Mouse (Mus musculus): ENCODE results near the gene Cdkn2b. TPM values are rescaled to one million over a fixed set of nuclear protein-coding genes. Genes with fewer than 3 reads are reported as not detected.

The Cdkn2b gene
- polyA plus RNA-seq, 1 experiment from 2014 or later: 0.71 TPM

GRCm38 (mm10) chr4:89273585-89273984, 37.3 kb downstream of the Cdkn2b start:
- no peaks in the 10 kb centered on the region for H3K9me3 ChIP-seq (ENCODE audit: control insufficient read depth, low read length)
- no peak overlapping the region for H3K9ac ChIP-seq (ENCODE audit: low read depth, low read length)
- 2% methylated on average over 9 of the region's 9 CpGs for WGBS
- no peaks in the 10 kb centered on the region for H3K36me3 ChIP-seq (ENCODE audit: control insufficient read depth, insufficient read depth, low read length)
- no peak overlapping the region for H3K4me3 ChIP-seq (ENCODE audit: low read depth, low read length)
- no peak for DNase-seq (ENCODE audit: low spot score)
- H3K27me3 ChIP-seq (replicated peaks; ENCODE audit: control insufficient read depth, insufficient read depth, low read length): peaks cover 73% of the 10 kb centered on the region
- no peaks in the 10 kb centered on the region for H3K4me1 ChIP-seq (replicated peaks; ENCODE audit: control insufficient read depth, insufficient read depth, low read length)
- 0 out of 2 replicates have a peak, but pooled peaks have one; percentile 18 for ATAC-seq (replicated peaks; ENCODE audit: low FRiP score)
- no peak overlapping the region for H3K4me2 ChIP-seq
- no peak overlapping the region for H3K27ac ChIP-seq (ENCODE audit: low read depth, low read length)

DNA sequence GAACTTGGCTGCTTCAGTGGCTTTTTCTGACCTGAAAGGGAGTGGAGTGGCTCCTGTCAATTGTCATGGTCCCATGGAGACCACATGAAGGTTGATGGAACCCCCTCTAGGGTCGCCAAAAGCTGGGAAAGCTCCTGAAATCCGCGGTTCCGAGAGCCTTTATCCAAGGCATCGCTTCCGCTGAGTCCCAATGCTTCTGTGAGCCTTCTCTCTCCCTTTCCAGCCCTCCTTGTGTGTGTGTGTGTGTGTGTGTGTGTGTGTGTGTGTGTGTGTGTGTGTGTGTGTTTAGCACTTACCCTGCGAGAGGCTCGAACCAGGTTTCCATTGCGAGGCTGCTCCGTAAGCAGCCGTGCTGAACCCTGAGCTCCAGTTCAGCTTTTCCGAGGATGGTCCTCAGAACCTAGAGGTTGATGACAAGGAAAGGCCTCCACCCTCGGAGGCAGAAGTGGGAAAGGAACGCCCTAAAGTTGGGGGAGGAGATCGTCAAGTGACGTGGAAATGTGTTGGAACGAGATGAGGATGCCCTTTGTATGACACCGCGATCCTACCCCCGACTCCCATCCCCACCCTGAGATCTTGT, 37.8 kb downstream of the Cdkn2b start:
- peaks cover 69% of the 10 kb centered on the region for H3K27me3 ChIP-seq (replicated peaks; ENCODE audit: control insufficient read depth, insufficient read depth, low read length)
- H3K4me2 ChIP-seq: no peak overlapping the region
- DNase-seq (ENCODE audit: low spot score) (no peak), ATAC-seq (replicated peaks; ENCODE audit: low FRiP score) (no peak)
- H3K36me3 ChIP-seq (ENCODE audit: control insufficient read depth, insufficient read depth, low read length): no peaks in the 10 kb centered on the region
- no peak overlapping the region for H3K27ac ChIP-seq (ENCODE audit: low read depth, low read length)
- H3K4me3 ChIP-seq (ENCODE audit: low read depth, low read length): no peak overlapping the region
- H3K9me3 ChIP-seq (ENCODE audit: control insufficient read depth, low read length): no peaks in the 10 kb centered on the region
- WGBS: under 1% methylated on average over 20 of the region's 20 CpGs
- no peaks in the 10 kb centered on the region for H3K4me1 ChIP-seq (replicated peaks; ENCODE audit: control insufficient read depth, insufficient read depth, low read length)
- no peak overlapping the region for H3K9ac ChIP-seq (ENCODE audit: low read depth, low read length)

DNA sequence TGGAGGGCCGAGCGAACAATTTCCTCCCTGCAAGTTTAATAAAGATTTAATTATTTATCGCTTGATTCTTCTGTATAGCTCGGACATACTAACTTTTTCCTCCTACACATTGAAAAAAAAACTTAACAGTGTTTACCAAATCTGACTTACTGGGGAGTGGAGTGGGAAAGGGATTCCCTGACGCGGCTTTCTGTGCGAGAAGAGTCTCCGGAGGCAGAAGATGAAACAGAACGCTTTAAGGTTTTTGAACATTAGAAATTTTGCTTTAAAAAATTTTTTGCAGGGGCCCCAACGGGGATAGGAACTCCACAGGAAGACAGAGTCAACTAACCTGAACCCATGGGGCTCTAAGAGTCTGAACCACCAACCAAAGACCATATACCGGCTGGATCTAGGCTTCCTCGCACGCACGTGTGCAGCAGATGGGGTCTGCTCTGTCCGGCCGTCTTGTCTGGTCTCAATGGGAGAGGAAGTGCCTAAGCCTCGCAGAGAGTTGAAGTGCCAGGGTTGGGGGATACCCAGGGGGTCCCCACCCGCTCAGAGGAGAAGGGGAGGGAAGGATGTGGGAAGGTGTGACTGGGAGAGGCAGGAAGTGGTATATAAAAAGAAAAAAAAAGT, 38.6 kb downstream of the Cdkn2b start:
- no peak for ATAC-seq (replicated peaks; ENCODE audit: low FRiP score)
- DNase-seq (ENCODE audit: low spot score): no peak
- no peaks in the 10 kb centered on the region for H3K4me1 ChIP-seq (replicated peaks; ENCODE audit: control insufficient read depth, insufficient read depth, low read length)
- no peak overlapping the region for H3K4me2 ChIP-seq
- H3K9ac ChIP-seq (ENCODE audit: low read depth, low read length): no peak overlapping the region
- no peaks in the 10 kb centered on the region for H3K36me3 ChIP-seq (ENCODE audit: control insufficient read depth, insufficient read depth, low read length)
- peaks cover 63% of the 10 kb centered on the region for H3K27me3 ChIP-seq (replicated peaks; ENCODE audit: control insufficient read depth, insufficient read depth, low read length)
- H3K27ac ChIP-seq (ENCODE audit: low read depth, low read length): no peak overlapping the region
- 6% methylated on average over 18 of the region's 18 CpGs for WGBS
- no peak overlapping the region for H3K4me3 ChIP-seq (ENCODE audit: low read depth, low read length)
- H3K9me3 ChIP-seq (ENCODE audit: control insufficient read depth, low read length): no peaks in the 10 kb centered on the region

DNA sequence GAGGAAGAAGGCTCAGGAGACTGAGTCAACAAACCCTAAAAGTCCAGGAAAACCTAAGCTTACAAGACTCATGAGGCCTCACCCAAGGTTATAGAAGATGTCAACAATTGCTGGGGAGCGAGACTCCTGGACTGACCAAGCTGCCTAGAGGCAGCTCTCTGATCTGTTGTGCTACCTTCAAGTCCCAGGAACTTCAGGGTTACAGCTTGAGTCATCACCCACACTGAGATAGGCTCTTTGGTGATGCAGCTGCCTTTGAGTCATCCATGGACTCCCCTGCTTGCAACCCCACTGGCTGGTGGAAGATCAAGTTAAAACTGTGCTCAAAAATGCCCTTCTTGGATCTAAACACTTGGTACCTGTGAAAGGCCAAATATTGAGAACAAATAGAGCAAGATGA, 53.1 kb downstream of the Cdkn2b start:
- no peak overlapping the region for H3K4me2 ChIP-seq
- no peaks in the 10 kb centered on the region for H3K36me3 ChIP-seq (ENCODE audit: control insufficient read depth, insufficient read depth, low read length)
- no peak overlapping the region for H3K27ac ChIP-seq (ENCODE audit: low read depth, low read length)
- H3K9ac ChIP-seq (ENCODE audit: low read depth, low read length): no peak overlapping the region
- H3K27me3 ChIP-seq (replicated peaks; ENCODE audit: control insufficient read depth, insufficient read depth, low read length): no peaks in the 10 kb centered on the region
- DNase-seq (ENCODE audit: low spot score) (no peak), ATAC-seq (replicated peaks; ENCODE audit: low FRiP score) (no peak)
- WGBS: 67% methylated on average over 1 of the region's 1 CpGs
- H3K4me1 ChIP-seq (replicated peaks; ENCODE audit: control insufficient read depth, insufficient read depth, low read length): no peaks in the 10 kb centered on the region
- no peaks in the 10 kb centered on the region for H3K9me3 ChIP-seq (ENCODE audit: control insufficient read depth, low read length)
- H3K4me3 ChIP-seq (ENCODE audit: low read depth, low read length): no peak overlapping the region

Other genes starting within 250 kb of the Cdkn2b start
- 80.2 and 83.7 TPM in 2 replicates for gene Mtap, start 173.9 kb downstream of the Cdkn2b start, polyA plus RNA-seq (2014; fragmentation: Nextera tagmentation; extraction: Ambion mirVana)
- not detected in 2 replicates for gene Cdkn2a, start 16.4 kb downstream of the Cdkn2b start, polyA plus RNA-seq (2014; fragmentation: Nextera tagmentation; extraction: Ambion mirVana)

All from liver, embryonic 11.5 days (tissue).